Mouse (Mus musculus) gonadal fat pad, adult 2 months (tissue): ENCODE data around the gene Lhx4. TPM values are rescaled to one million over a fixed set of nuclear protein-coding genes. Genes with fewer than 3 reads are reported as not detected.

Experiments
- DNase-seq: peaks from one replicate; pipeline ENCODE4 v3.0.0-alpha.2; 2012; ENCODE audit warnings: low read depth
- polyA plus RNA-seq: library from polyadenylated mRNA; depleted of rRNA; stranded (reverse); fragments of >200 nt; gene quantifications from 2 replicates; pipeline ENCODE4 v1.2.3, GENCODE M21; 2012; rRNA removed

Gene Lhx4
- polyA plus RNA-seq, 1 experiment, result 0.32 TPM

GRCm38 (mm10) chr1:155703191-155703680 lies 48.2 kb downstream of the Lhx4 start:
- DNase-seq, result peak; percentile 98

- DNase-seq, result peak; percentile 50
Observed at GRCm38 (mm10) chr1:155700886-155701285, 50.6 kb downstream of the Lhx4 start.

- DNase-seq, result no peak
Observed at GRCm38 (mm10) chr1:155698373-155699159, 52.9 kb downstream of the Lhx4 start.

GRCm38 (mm10) chr1:155693443-155693842 lies 58.0 kb downstream of the Lhx4 start:
- DNase-seq, result no peak

- no peak for DNase-seq
Observed at GRCm38 (mm10) chr1:155693026-155693425, 58.5 kb downstream of the Lhx4 start.

- DNase-seq, result no peak
Observed at GRCm38 (mm10) chr1:155692230-155692629, 59.3 kb downstream of the Lhx4 start.

GRCm38 (mm10) chr1:155689558-155689957 lies 61.9 kb downstream of the Lhx4 start:
- no peak for DNase-seq

GRCm38 (mm10) chr1:155689141-155689540 lies 62.3 kb downstream of the Lhx4 start:
- DNase-seq, result no peak

GRCm38 (mm10) chr1:155686816-155687215 lies 64.7 kb downstream of the Lhx4 start:
- DNase-seq, result no peak

GRCm38 (mm10) chr1:155681116-155681799 lies 70.2 kb downstream of the Lhx4 start:
- DNase-seq, result no peak

- DNase-seq, result no peak
Observed at GRCm38 (mm10) chr1:155675570-155675969, 75.9 kb downstream of the Lhx4 start.

GRCm38 (mm10) chr1:155663994-155664393 lies 87.5 kb downstream of the Lhx4 start:
- peak; percentile 6 for DNase-seq

GRCm38 (mm10) chr1:155656321-155656720 lies 95.2 kb downstream of the Lhx4 start:
- DNase-seq, result no peak

GRCm38 (mm10) chr1:155654961-155655360 lies 96.5 kb downstream of the Lhx4 start:
- no peak for DNase-seq

- DNase-seq, result no peak
Observed at GRCm38 (mm10) chr1:155650121-155650846, 101.2 kb downstream of the Lhx4 start.

Other genes starting within 250 kb of the Lhx4 start
- gene Acbd6, start 193.6 kb downstream of the Lhx4 start, polyA plus RNA-seq, result 74.3 and 117 TPM in 2 replicates
- gene Qsox1, start 61.2 kb upstream of the Lhx4 start, polyA plus RNA-seq, result 244 and 295 TPM in 2 replicates
- gene Cep350, start 221.6 kb upstream of the Lhx4 start, polyA plus RNA-seq, result 5.8 and 7.1 TPM in 2 replicates